Mouse (Mus musculus): ENCODE data around the gene Haus8.

GRCm38 (mm10) chr8:71302788-71303187, 30.1 kb upstream of the Haus8 start:
- TF ChIP-seq POLR2A (IDR thresholded peaks at IDR 0.05; ENCODE audit: low read depth, low read length): no peak
- TF ChIP-seq CTCF (IDR thresholded peaks at IDR 0.05; ENCODE audit: borderline replicate concordance, insufficient read depth, low read length): no peak
